In the genomic region with DNA sequence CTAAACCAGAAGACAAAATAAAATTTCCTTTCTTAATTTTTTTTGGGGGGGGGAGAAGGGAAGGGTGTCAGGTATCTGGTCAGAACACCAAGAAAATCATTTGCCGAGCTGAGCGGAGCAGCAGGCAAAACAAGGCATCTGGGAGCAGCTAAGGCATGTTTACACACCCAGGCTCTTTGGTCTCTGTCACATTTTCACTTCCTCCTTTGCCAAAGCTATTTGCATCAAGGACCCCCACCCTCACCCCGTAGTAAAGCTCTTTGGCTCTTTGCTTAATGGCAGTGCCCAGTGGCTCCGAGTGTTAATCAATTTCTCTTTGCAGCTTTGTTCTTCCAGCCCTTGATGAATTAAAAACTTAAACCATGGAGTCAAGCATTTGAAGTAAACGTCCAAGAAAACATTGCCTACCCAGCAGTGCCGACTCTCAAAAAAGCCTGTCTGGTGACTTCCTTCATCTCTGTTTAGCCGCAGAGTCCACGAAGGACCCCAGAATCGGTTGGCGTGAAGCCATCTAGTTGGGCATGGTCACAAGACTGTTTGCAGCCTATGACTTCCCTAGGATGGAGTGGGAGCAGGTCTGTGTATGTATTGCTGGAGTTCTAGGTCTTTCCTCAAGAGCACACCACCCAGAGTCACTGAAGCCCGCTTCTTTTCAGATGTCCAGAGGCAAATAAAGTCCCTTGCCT, we compare ENCODE assay signal across 13 mouse cellular contexts. TPM values are rescaled to one million over a fixed set of nuclear protein-coding genes. Genes with fewer than 3 reads are reported as not detected.
DNase-seq lines count a peak whose midpoint lies in the region; ATAC-seq lines count a peak whose summit lies in the region.
"Had no signal": no experiment of that assay in that cellular context is flagged by ENCODE, and none has a peak within 500 bp of the region (broad histone marks: within the 10 kb centered on the region; RNA-seq: fewer than 3 reads in every experiment).

No protein-coding gene starts in this region.

- H3K9ac ChIP-seq in heart, embryonic 12.5 days = no peak overlapping the region
- H3K9ac ChIP-seq: hindbrain, embryonic 12.5 days had no signal

- ATAC-seq in heart, embryonic 12.5 days (ENCODE audit: insufficient number of reproducible peaks, low FRiP score) = no peak
- ATAC-seq in CD4-positive, CD25-positive, alpha-beta regulatory T cell, adult 4 months = no peak

- H3K4me3 ChIP-seq in heart, embryonic 12.5 days = no peak overlapping the region
- H3K4me3 ChIP-seq in macrophage (ENCODE audit: inconsistent target) = no peak overlapping the region
- H3K4me3 ChIP-seq: forebrain, embryonic 10.5 days; hindbrain, embryonic 12.5 days; myocyte had no signal

- 65% methylated on average over 11 of the region's 11 CpGs for WGBS in heart, embryonic 12.5 days
- WGBS in macrophage (ENCODE audit: missing documents) = 49% methylated on average over 8 of the region's 11 CpGs

- no peaks in the 10 kb centered on the region for H3K4me1 ChIP-seq in heart, embryonic 12.5 days (replicated peaks)
- H3K4me1 ChIP-seq: forebrain, embryonic 10.5 days; hindbrain, embryonic 12.5 days had no signal

- no peak overlapping the region for H3K27ac ChIP-seq in heart, embryonic 12.5 days (ENCODE audit: poor library complexity, severe bottlenecking)
- H3K27ac ChIP-seq in macrophage = peak overlapping the region; percentile 10
- H3K27ac ChIP-seq: forebrain, embryonic 10.5 days; hindbrain, embryonic 12.5 days had no signal

- no peaks in the 10 kb centered on the region for H3K79me2 ChIP-seq in macrophage (ENCODE audit: inconsistent target)

- peak; percentile 95 for DNase-seq in heart, adult 11 months
- DNase-seq in lung, postnatal 10 days = peak; percentile 11
- DNase-seq in lung, postnatal 14 days = no peak
- DNase-seq in thymus, postnatal 25 days = peak; percentile 14
- no peak for DNase-seq in cerebellum, postnatal 4 days (ENCODE audit: low spot score in 2 of 2)
- DNase-seq: kidney, adult 9 months had no signal

- no peaks in the 10 kb centered on the region for H3K36me3 ChIP-seq in heart, embryonic 12.5 days
- no peaks in the 10 kb centered on the region for H3K36me3 ChIP-seq in macrophage (ENCODE audit: inconsistent target)
- H3K36me3 ChIP-seq: forebrain, embryonic 10.5 days; hindbrain, embryonic 12.5 days had no signal

- H3K27me3 ChIP-seq in heart, embryonic 12.5 days (replicated peaks) = peaks cover 4% of the 10 kb centered on the region; the same call in 1 of the 2 replicates

- H3K4me2 ChIP-seq in heart, embryonic 12.5 days = no peak overlapping the region
- H3K4me2 ChIP-seq: heart, embryonic 11.5 days; hindbrain, embryonic 12.5 days had no signal

- H3K9me3 ChIP-seq in heart, embryonic 12.5 days (replicated peaks) = no peaks in the 10 kb centered on the region
- H3K9me3 ChIP-seq: forebrain, embryonic 10.5 days; hindbrain, embryonic 12.5 days had no signal

RNA-seq across cellular contexts. Expression of a gene that starts 35.2 kb away (rescaled TPM):
- 20.3 and 23.4 TPM in 2 replicates for polyA plus RNA-seq in heart, embryonic 12.5 days (2016; fragmentation: Nextera tagmentation; extraction: Ambion mirVana)
- total RNA-seq in macrophage (2018; cell fraction: chromatin; rRNA removed) = 100 to 1,000 TPM in 2 of 26 experiments, 10 to 100 TPM in 24; 15.3 to 177 (median 30.9) TPM
- 10 to 100 TPM; 13.1 to 93.5 (median 21.7) TPM for total RNA-seq in macrophage (2018; cell fraction: cytosol; rRNA removed)
- total RNA-seq in macrophage (2018; cell fraction: nucleus; rRNA removed) = 100 to 1,000 TPM in 1 of 26 experiments, 10 to 100 TPM in 25; 14.2 to 120 (median 21.9) TPM
- polyA plus RNA-seq in macrophage (2018) = 12.8 to 15.2 TPM (median 13.3 TPM) in 3 replicates
- 10 to 100 TPM; 24.2 to 26.1 TPM for polyA plus RNA-seq in CD4-positive, CD25-positive, alpha-beta regulatory T cell, adult 4 months (2017; shearing (Covaris generic))

Comparison
In these comparisons a context has a peak if more than half of its experiments do, and no peak if none do; other contexts are left out.
1. DNase-seq: peak in heart, adult 11 months (single experiment), lung, postnatal 10 days (single experiment) and thymus, postnatal 25 days (single experiment); none in lung, postnatal 14 days (single experiment) and cerebellum, postnatal 4 days (0 of 2).